In genomic region chr7:44594291-44594690, GRCm38 (mm10) we compare ENCODE assay signal across 9 mouse cellular contexts. TPM values are rescaled to one million over a fixed set of nuclear protein-coding genes. Genes with fewer than 3 reads are reported as not detected.
DNase-seq lines count a peak whose midpoint lies in the region; ATAC-seq lines count a peak whose summit lies in the region.
"Had no signal": no experiment of that assay in that cellular context is flagged by ENCODE, and none has a peak within 500 bp of the region (broad histone marks: within the 10 kb centered on the region; RNA-seq: fewer than 3 reads in every experiment).

No protein-coding gene starts in this region.

- no peaks in the 10 kb centered on the region for H3K9me3 ChIP-seq in forebrain, embryonic 16.5 days (ENCODE audit: control insufficient read depth, low read length)
- H3K9me3 ChIP-seq in midbrain, embryonic 14.5 days (ENCODE audit: control insufficient read depth, low read length) = no peaks in the 10 kb centered on the region

- peaks cover 16% of the 10 kb centered on the region; the same call in 1 of the 2 replicates for H3K27me3 ChIP-seq in forebrain, embryonic 16.5 days (replicated peaks; ENCODE audit: control insufficient read depth, insufficient read depth, low read length)
- peaks cover 19% of the 10 kb centered on the region for H3K27me3 ChIP-seq in midbrain, embryonic 14.5 days (ENCODE audit: control insufficient read depth, insufficient read depth, low read length)

- H3K4me1 ChIP-seq in forebrain, embryonic 16.5 days (replicated peaks; ENCODE audit: control insufficient read depth, insufficient read depth, low read length) = peaks cover 47% of the 10 kb centered on the region
- peaks cover 32% of the 10 kb centered on the region for H3K4me1 ChIP-seq in midbrain, embryonic 14.5 days (ENCODE audit: control insufficient read depth, insufficient read depth, low read length)

- peak overlapping the region; percentile 73 for H3K9ac ChIP-seq in forebrain, embryonic 16.5 days (replicated peaks; ENCODE audit: low read depth, low read length)
- H3K9ac ChIP-seq in midbrain, embryonic 14.5 days (replicated peaks; ENCODE audit: low read length) = peak overlapping the region; percentile 55

- no peaks in the 10 kb centered on the region for H3K36me3 ChIP-seq in forebrain, embryonic 16.5 days (ENCODE audit: control insufficient read depth, insufficient read depth)
- H3K36me3 ChIP-seq in midbrain, embryonic 14.5 days (ENCODE audit: control insufficient read depth, insufficient read depth, low read length) = peaks cover 4% of the 10 kb centered on the region; the same call in 1 of the 2 replicates

- intact Hi-C loops in left cerebral cortex, postnatal 4 days (cut with DNase I) = no loop called here
- intact Hi-C loops in left cerebral cortex, postnatal 36 days (cut with DNase I) = no loop called here

- 17% methylated on average over 6 of the region's 6 CpGs for WGBS in forebrain, embryonic 16.5 days
- WGBS in midbrain, embryonic 14.5 days = 41% methylated on average over 6 of the region's 6 CpGs

- H3K4me3 ChIP-seq in forebrain, embryonic 16.5 days (replicated peaks; ENCODE audit: low read length) = peak overlapping the region; percentile 58
- H3K4me3 ChIP-seq in midbrain, embryonic 14.5 days (replicated peaks; ENCODE audit: low read depth, low read length) = peak overlapping the region; percentile 66

- peak overlapping the region; percentile 61 for H3K27ac ChIP-seq in forebrain, embryonic 16.5 days (ENCODE audit: low read length)
- peak overlapping the region; percentile 74 for H3K27ac ChIP-seq in midbrain, embryonic 14.5 days (replicated peaks; ENCODE audit: low read depth, low read length)

- no peak for ATAC-seq in forebrain, embryonic 16.5 days
- no peak for ATAC-seq in midbrain, embryonic 14.5 days (ENCODE audit: low FRiP score, low TSS enrichment)
- no peak for ATAC-seq in CD4-positive, CD25-positive, alpha-beta regulatory T cell, adult 4 months

- peak; percentile 75 for DNase-seq in left cerebral cortex, postnatal 4 days
- no peak for DNase-seq in left cerebral cortex, postnatal 36 days (ENCODE audit: low spot score in 2 of 2)
- DNase-seq in cerebellum, adult 8-10 months = peak; percentile 85
- DNase-seq in midbrain, embryonic 14.5 days = peak; percentile 65
- DNase-seq in c-Kit-positive CD71-positive TER-119-positive erythroid progenitor cells, embryonic 14.5 days (ENCODE audit: low spot score) = no peak
- DNase-seq in frontal cortex, postnatal 10 days (ENCODE audit: low spot score in 2 of 2) = no peak

- H3K4me2 ChIP-seq in forebrain, embryonic 16.5 days (ENCODE audit: low read length) = peak overlapping the region; percentile 59
- peak overlapping the region; percentile 96 for H3K4me2 ChIP-seq in midbrain, embryonic 14.5 days (ENCODE audit: low read length)

RNA-seq across cellular contexts. Expression of gene Kcnc3, which starts 3.8 kb away (rescaled TPM):
- total RNA-seq in left cerebral cortex, postnatal 4 days (2021) = 10 to 100 TPM; 31.0 to 33.0 TPM
- total RNA-seq in left cerebral cortex, postnatal 36 days (2021) = 100 to 1,000 TPM in 1 of 2 experiments, 10 to 100 TPM in 1; 97.6 to 107 TPM
- polyA plus RNA-seq in forebrain, embryonic 16.5 days (2015; fragmentation: Nextera tagmentation; extraction: Ambion mirVana) = 2.8 and 4.0 TPM in 2 replicates
- 5.2 and 7.5 TPM in 2 replicates for polyA plus RNA-seq in midbrain, embryonic 14.5 days (2014; fragmentation: Nextera tagmentation; extraction: Ambion mirVana)
- polyA plus RNA-seq in CD4-positive, CD25-positive, alpha-beta regulatory T cell, adult 4 months (2017; shearing (Covaris generic)) = under 1 TPM in 1 of 2 experiments, not detected in 1; 0.42 TPM

RNA-seq across cellular contexts. Expression of gene Napsa, which starts 22.1 kb away (rescaled TPM):
- under 1 TPM in 1 of 2 experiments, not detected in 1; 0.30 TPM for total RNA-seq in left cerebral cortex, postnatal 4 days (2021)
- total RNA-seq in left cerebral cortex, postnatal 36 days (2021) = not detected
- polyA plus RNA-seq in forebrain, embryonic 16.5 days (2015; fragmentation: Nextera tagmentation; extraction: Ambion mirVana) = 0.42 and 1.4 TPM in 2 replicates
- polyA plus RNA-seq in midbrain, embryonic 14.5 days (2014; fragmentation: Nextera tagmentation; extraction: Ambion mirVana) = 1.1 TPM in 1 of 2 replicates, not detected in the other
- 1 to 10 TPM in 1 of 2 experiments, under 1 TPM in 1; 0.52 to 6.7 TPM for polyA plus RNA-seq in CD4-positive, CD25-positive, alpha-beta regulatory T cell, adult 4 months (2017; shearing (Covaris generic))
- total RNA-seq: left cerebral cortex, postnatal 14 days had no signal

RNA-seq across cellular contexts. Expression of gene Nr1h2, which starts 40.5 kb away (rescaled TPM):
- total RNA-seq in left cerebral cortex, postnatal 4 days (2021) = 10 to 100 TPM; 44.4 to 55.0 TPM
- total RNA-seq in left cerebral cortex, postnatal 36 days (2021) = 10 to 100 TPM; 73.1 to 78.3 TPM
- 69.8 and 80.2 TPM in 2 replicates for polyA plus RNA-seq in forebrain, embryonic 16.5 days (2015; fragmentation: Nextera tagmentation; extraction: Ambion mirVana)
- 57.1 and 62.0 TPM in 2 replicates for polyA plus RNA-seq in midbrain, embryonic 14.5 days (2014; fragmentation: Nextera tagmentation; extraction: Ambion mirVana)
- polyA plus RNA-seq in CD4-positive, CD25-positive, alpha-beta regulatory T cell, adult 4 months (2017; shearing (Covaris generic)) = 10 to 100 TPM; 42.2 to 57.7 TPM

RNA-seq across cellular contexts. Expression of gene Pold1, which starts 45.6 kb away (rescaled TPM):
- 10 to 100 TPM; 13.6 to 14.4 TPM for total RNA-seq in left cerebral cortex, postnatal 4 days (2021)
- 1 to 10 TPM; 7.5 to 7.6 TPM for total RNA-seq in left cerebral cortex, postnatal 36 days (2021)
- polyA plus RNA-seq in forebrain, embryonic 16.5 days (2015; fragmentation: Nextera tagmentation; extraction: Ambion mirVana) = 46.1 and 48.0 TPM in 2 replicates
- polyA plus RNA-seq in midbrain, embryonic 14.5 days (2014; fragmentation: Nextera tagmentation; extraction: Ambion mirVana) = 17.8 and 19.5 TPM in 2 replicates
- 10 to 100 TPM; 18.4 to 45.5 TPM for polyA plus RNA-seq in CD4-positive, CD25-positive, alpha-beta regulatory T cell, adult 4 months (2017; shearing (Covaris generic))

Comparison
In these comparisons a context has a peak if more than half of its experiments do, and no peak if none do; other contexts are left out.
1. DNase-seq: peak in left cerebral cortex, postnatal 4 days (single experiment), cerebellum, adult 8-10 months (single experiment) and midbrain, embryonic 14.5 days (single experiment); none in left cerebral cortex, postnatal 36 days (0 of 2), c-Kit-positive CD71-positive TER-119-positive erythroid progenitor cells, embryonic 14.5 days (single experiment) and frontal cortex, postnatal 10 days (0 of 2).